Mouse (Mus musculus): Measurements from ENCODE around the gene Exd2.

Gene Exd2

GRCm38 (mm10) chr12:80495691-80496090, 32.8 kb downstream of the Exd2 start:
- no peak for DNase-seq (ENCODE audit: low spot score)

DNA sequence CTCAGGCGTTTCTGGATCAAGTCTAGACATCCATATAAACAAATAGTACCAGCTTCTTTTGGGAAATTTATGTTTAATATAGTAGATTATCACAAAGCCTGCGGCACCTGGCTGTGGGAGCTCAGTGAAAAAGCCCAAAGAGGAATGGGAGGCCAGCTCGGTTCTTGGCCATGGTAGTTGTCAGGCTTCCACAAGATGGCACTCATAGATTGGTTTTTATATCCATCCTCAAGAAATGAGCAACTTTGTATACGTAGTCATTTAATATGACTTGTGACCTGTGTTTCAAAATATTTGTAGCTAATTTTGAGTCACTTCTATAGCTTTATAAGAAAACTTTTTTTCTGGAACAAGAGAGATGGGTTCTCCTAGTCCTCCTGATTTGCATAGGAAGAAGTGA, 35.5 kb downstream of the Exd2 start:
- DNase-seq (ENCODE audit: low spot score) = no peak

DNA sequence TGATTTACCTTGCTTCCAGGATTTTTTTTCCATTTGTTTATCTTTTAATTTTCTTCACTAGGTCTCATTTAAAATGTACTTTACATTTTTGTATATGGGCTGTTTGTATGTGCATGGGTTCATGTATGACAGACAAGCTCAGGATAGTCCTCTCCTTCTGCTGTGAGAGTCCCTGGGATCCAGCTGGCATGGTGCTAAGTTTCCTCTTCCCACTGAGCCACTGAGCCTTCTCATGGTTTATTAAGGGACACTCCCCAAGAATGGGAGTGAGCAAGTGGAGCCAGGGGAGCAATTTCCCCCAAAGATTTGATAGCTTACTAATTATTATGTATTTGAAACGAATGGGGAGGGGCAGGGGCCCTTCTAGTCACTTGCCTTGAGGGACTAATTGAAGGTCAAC, 37.6 kb downstream of the Exd2 start:
- DNase-seq (ENCODE audit: low spot score) = no peak

GRCm38 (mm10) chr12:80504718-80505117, 41.8 kb downstream of the Exd2 start:
- no peak for DNase-seq (ENCODE audit: low spot score)

DNA sequence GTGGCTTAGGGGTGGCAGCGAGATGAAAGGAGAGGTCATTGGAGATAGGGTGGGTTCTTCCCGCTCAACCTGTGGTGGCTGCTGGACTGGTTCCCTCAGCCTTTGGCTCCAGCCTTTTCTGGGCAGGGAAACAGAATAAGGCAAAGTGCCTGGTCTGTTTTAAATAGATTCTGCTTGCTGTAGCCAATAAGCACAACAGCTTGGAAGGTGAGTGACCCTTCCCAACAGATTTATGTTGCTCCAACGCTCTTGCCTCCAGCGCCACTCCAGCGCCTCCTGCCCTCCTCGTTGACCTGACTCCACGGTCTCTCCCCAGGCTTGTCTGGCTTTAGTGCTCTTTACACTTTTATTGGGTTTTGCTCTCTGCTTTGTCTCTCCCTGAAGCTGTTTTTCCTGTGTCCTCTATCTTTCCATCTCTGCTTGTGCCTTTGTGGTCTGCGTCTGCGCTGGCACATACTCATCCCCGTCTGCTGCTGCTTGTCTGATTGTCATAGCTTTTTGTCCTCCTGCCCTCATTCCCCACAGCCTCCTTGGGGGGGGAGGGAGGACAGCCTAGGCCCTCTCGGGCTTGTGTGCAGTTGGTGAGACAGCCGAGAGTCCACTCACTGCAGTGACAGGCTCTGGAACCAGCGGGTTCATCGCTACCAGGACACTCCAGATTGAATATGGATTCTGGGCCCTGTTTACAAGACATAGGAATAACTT, 44.3 kb downstream of the Exd2 start:
- peak; percentile 15 for DNase-seq (ENCODE audit: low spot score)

DNA sequence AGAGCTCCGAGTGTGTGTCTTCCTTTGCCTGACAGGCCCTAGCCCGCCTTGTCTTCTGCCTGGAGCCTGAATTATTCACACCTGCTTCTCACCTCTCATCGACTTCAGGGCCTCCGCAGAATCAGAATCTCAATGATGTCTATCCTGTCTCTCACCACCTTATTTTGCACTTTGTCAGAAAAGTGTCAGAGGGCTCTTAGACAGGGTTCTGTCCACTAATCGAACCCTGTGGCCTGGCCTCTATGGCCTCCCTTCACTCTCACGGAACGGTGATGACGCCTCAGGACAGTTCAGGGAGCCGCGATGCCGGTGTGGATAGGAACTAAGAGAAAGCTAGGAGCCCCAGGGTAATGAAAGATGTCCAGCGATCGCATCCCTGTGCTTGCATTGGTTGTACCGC, 55.1 kb downstream of the Exd2 start, which contains the start of gene Galnt16:
TSS of gene Galnt16 (plus strand) at position 301 of the 400 bp plus-strand sequence.
- DNase-seq (ENCODE audit: low spot score) = no peak

DNA sequence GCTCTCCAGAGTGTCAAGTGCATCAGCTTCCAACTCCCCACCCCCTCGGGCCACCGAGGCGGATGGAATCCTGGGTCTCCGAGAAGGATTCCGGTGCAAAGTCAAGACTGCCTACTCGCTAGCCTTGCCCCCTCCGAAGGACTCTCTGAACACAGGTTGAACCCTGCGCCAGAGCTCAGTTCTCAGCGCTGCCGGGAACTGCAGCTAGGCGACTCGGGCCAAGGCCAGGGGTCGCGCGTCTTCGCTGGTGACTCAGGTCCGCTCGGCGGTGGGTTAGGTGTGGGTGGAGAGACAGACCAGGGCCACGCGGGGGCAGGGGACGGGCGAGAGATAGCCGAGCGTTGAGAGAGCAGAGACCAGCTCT, 55.5 kb downstream of the Exd2 start:
- DNase-seq (ENCODE audit: low spot score) = no peak

DNA sequence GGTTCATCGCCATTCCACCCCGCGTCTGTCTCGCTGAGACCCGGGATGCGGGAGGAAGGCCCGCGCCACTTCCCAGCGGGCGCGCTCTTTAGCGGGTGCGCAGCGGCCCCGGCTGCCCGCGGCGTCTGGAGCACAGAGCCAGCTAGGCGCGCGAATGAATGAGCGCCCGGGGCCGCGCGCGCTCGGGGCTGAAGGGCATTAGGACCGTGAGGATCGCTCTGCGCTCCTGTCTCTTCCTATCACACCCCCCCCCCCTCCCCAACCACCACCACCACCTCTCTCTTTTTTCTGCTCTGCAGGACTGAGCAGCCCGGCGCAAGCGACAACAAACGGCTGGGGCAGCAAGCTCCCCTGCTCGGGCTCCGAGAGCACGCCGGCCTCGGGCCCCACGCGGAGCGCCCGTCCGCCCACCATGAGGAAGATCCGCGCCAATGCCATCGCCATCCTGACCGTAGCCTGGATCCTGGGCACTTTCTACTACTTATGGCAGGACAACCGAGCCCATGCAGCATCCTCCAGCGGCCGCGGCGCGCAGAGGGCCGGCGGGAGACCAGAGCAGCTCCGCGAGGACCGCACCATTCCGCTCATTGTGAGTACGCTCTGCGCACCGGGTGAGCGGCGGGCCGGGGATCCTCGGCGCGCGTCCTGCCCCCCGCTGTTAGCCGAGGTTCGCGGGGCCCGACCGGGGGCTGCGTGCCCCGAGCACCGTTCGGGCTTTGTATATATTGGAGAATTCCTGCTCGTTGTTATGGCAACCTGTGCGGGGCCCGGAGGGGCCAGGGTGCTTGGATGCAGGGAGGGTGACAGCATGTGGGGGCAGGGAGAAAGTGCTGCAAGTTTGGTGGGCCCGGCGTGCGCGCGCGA, 56.1 kb downstream of the Exd2 start:
- DNase-seq (ENCODE audit: low spot score) = no peak

DNA sequence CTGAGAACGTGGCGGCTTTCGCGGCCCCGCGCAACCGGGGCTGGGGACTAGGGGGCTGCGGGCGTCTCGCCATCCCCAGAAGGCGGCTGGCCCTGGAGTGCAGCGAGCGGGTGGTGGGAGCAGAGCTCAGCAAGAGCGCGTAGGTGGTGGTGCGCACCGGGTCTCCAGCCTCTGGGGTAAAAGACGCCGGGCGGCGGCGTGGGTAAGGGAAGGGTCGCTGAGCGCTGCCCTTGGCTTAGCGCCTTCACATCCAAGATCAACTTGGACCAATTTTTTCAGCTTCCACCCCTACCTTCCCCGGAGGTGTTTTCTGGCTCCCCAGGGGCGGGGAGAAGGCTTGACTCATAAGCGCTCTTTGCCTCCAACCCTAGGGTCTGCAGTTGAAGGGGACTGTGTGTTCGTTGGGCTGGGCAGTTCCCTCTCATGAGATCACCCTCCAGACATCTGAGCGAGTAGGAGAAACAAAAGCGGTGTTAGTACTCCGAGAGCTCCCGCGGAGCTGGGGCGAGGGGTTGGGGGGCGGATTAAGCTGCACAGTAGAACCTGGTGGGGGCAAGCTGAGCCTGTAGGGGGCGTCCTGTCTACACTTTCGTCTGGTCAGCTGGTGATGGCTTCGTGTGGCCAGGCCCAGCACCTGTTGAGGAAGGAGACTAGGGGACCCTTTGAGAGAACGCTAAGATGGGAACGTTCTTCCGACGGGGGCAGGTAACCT, 56.9 kb downstream of the Exd2 start:
- DNase-seq (ENCODE audit: low spot score) = no peak

DNA sequence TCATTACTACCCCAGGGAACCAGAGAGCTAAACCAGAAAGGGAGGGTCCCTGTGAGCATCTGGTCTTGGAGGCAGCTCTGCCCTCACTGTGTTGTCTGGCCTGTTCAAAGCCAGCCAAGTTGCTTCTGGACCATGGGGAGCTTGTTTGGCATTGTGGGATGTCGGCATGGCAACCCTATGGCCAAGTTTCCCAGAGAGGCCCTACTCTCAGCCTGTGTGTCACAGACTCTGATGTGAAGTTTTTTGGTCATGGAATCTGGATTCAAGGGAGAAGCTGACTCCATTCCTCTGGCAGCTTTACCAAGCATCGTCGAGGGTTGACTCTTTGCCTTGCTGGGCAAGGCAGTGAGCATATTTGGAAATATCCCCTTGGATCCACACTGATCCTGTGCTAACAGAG, 59.1 kb downstream of the Exd2 start:
- DNase-seq (ENCODE audit: low spot score) = no peak

- DNase-seq (ENCODE audit: low spot score) = no peak
These were observed 61.5 kb downstream of the Exd2 start for GRCm38 (mm10) chr12:80524276-80524921.

DNA sequence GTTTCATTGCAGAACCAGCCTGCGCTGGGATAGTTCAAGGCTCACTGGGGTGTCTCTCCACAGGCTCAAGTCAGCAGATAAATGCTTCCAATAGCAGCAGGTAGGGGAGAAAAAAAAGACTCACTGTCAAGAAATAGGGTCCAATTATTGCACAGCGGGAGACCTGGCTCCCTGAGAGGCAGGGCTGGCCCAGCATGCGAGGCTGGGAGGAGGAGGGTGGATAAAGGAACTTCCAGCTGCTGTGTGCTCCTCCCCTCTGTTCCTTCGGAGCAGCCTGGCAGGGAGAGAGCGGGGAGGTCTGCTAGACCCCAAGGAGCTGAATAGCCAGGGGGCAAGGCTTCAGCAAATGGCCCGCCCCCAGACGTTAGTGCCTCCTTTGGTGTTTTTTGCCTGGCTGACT, 62.6 kb downstream of the Exd2 start:
- no peak for DNase-seq (ENCODE audit: low spot score)

GRCm38 (mm10) chr12:80526511-80526910, 63.6 kb downstream of the Exd2 start:
- no peak for DNase-seq (ENCODE audit: low spot score)

DNA sequence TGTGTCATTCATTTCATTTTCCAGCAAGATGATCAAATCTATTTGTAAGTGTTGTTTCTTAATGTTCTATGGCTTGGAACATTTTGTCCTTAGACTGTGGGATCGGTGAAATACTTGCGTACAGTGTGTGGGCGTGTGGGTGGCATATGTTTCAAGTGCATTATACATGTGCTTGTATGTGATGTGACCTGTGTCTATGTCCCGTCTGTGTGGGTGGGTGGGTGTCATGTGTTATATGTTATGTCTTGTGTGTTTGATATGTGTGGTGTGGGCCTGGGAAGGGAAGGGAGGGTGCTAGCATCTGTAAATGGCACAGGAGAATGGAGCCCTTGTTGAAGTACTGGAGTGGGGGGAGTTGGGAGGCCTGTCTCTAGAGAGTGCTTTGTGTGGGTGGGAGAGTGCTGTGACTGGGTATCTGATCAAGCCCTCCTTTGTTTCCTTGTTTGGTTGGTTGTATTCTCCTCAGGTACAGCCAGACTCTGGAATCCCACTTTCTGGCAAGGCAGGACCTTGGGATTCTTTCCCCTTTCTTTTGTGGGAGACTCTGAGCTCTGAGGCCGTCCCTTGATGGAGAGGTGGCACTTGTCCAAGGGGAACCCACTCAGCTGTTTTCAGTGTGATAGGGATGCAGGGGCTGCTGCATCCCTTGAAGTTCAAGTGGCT, 65.0 kb downstream of the Exd2 start:
- no peak for DNase-seq (ENCODE audit: low spot score)

GRCm38 (mm10) chr12:80530052-80530451, 67.2 kb downstream of the Exd2 start:
- no peak for DNase-seq (ENCODE audit: low spot score)

DNA sequence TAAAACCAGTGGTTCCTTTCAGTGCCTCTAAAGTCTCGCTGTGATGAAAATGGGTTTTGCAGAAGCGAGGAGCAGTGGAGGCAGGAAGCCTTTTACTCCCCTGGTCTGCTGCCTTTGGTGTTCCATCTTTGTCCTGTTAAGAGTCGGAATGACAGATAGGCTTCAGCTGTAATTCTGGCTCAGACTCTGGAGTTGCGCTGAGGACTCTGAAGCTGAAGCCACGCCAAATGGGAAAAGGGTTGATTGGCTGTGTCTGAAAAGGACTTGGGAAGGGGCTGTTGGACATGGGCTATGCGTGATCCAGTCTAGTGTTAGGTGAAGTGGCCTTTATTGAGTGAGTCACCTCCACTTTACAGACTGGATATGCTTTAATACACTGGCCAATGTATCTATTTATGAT, 67.7 kb downstream of the Exd2 start:
- no peak for DNase-seq (ENCODE audit: low spot score)

GRCm38 (mm10) chr12:80531585-80531984, 68.7 kb downstream of the Exd2 start:
- no peak for DNase-seq (ENCODE audit: low spot score)

DNA sequence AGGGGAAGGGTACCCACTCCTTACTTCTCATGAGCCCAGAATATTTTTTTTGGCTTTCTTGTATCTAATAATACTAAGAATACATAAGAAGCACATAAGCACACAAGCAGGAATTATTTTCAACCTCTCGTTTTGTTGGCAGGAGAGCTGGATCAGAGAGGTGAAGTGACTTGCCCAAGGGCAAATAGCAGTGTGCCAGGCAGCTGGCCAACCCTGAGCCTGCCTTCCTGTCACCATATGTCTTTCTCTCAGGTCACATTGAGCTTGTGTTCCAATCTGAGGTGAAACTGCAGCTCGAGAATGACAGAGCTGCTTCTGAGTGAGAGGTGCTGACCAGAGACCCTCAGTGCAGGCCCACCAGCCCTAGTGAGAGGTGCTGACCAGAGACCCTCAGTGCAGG, 71.0 kb downstream of the Exd2 start:
- DNase-seq (ENCODE audit: low spot score) = no peak

DNA sequence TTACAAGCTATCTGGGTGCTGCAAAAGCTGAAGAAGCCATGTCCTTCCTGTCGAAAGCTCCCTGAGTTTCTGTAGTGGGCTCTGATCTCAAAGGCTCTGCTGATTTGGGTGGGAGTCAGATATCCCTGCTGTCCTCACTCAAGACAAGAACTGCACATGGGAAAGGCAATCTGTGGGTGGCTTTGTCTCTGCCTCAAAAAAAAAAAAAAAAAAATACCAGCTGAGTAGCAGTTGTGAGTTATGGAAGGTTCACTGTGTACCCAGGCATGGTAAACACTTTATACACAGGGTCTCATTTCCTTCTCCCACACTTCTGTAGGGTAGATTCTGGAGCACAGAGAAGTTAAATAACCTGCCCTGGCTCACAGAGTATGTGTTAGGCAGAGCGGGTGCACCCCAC, 74.4 kb downstream of the Exd2 start:
- DNase-seq (ENCODE audit: low spot score) = no peak

GRCm38 (mm10) chr12:80538311-80538710, 75.4 kb downstream of the Exd2 start:
- no peak for DNase-seq (ENCODE audit: low spot score)

DNA sequence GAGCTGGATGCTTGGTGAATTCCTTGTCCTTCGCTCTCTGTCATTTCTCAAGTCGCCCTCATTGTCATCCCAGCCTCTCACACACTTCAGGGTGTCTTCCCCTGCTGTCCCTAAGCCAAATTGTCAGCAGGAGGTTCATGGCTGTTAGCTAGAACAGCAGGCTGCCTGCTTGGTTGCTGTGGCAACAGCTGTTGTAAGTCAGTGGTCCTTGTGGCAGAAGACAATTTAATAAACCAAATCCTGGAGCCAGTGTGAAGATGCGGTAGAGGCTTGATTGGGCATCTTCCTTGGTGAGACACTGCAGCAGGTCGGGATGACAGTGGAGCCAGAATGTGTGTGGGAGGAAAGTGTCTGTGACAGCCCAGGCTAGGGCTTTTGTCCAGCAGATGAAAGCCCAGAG, 82.4 kb downstream of the Exd2 start:
- no peak for DNase-seq (ENCODE audit: low spot score)

DNA sequence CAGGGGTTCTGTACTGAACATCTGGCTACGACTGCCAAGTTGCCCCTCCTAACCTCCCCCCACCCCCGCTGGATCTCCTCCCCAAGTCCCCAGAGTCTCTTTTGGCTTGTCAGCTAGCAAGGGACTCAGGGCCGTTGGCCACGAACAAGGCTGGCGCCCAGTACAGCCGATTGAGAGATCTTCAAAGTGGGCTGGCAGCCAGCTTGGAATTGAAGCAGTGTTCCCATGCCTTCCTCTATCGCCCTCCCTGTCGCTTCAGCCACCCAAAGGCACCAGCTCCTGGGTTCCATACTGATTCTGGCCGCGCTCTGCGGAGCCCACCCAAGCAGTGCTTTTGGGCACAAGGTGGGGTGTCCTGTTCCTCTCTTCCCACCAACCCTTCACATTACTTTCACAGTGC, 86.8 kb downstream of the Exd2 start:
- no peak for DNase-seq (ENCODE audit: low spot score)

Measured in ovary, postnatal 10 days (tissue).